Mouse (Mus musculus): Measurements from ENCODE around the gene Cabp2. TPM values are rescaled to one million over a fixed set of nuclear protein-coding genes. Genes with fewer than 3 reads are reported as not detected.
"Not testable (repeated sequence)": the region's sequence is repeated elsewhere in the genome, so short reads cannot be mapped to it uniquely, and the experiment has no call there.

The Cabp2 gene
- polyA plus RNA-seq, 1 experiment from 2014 or later: not detected

DNA sequence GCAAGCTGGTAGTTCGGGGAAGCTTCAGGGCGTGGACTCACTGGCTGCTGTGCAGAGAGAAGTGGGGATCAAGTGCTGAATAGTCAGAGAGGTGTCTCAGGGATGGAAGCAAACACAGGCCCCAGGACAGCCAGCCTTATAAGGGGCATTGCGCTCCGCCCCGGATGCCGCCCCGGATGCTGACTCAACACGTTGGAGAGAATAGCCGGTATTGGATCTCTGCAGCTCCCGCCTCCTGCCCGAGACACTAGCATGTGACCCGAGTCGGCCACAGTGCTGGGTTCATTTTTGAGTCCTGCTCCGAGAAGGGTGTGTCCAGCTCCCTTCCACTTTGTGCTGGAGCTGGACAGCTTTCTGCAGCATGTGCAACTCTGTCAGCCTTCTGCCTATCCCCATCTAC lies 39.3 kb upstream of the Cabp2 start:
- WGBS: 73% methylated on average over 14 of the region's 14 CpGs
- no peaks in the 10 kb centered on the region for H3K9me3 ChIP-seq (ENCODE audit: control insufficient read depth, low read length)
- H3K27me3 ChIP-seq (replicated peaks; ENCODE audit: control insufficient read depth, insufficient read depth, low read length): no peaks in the 10 kb centered on the region
- no peak overlapping the region for H3K27ac ChIP-seq (ENCODE audit: low read length)
- peaks cover 14% of the 10 kb centered on the region for H3K4me1 ChIP-seq (replicated peaks; ENCODE audit: control insufficient read depth, insufficient read depth, low read length)
- no peak overlapping the region for H3K9ac ChIP-seq (replicated peaks; ENCODE audit: low read depth, low read length)
- no peak for ATAC-seq
- no peak overlapping the region for H3K4me3 ChIP-seq (replicated peaks; ENCODE audit: low read length)
- H3K4me2 ChIP-seq (ENCODE audit: low read length): no peak overlapping the region
- no peaks in the 10 kb centered on the region for H3K36me3 ChIP-seq (ENCODE audit: control insufficient read depth, insufficient read depth)

DNA sequence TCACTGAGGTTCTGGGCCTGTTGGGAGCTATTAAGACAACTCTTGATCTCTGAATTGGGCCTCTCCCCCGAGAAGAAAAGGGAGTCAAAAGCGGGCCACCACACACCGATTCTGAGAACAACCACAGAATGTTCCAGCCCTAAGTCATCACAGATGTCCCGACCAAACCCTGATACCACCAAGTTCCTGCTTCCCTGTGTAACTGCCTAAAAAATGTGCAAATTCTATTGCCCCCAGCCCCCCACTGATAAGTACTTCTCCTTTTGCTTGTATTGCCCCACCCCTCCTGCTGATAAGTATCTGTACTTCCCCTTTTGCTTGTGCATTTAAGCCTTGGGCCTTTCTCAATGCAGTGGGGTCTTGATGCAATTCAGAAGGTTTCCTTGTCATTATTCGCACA lies 37.3 kb upstream of the Cabp2 start:
- not testable (repeated sequence) for H3K9me3 ChIP-seq (ENCODE audit: control insufficient read depth, low read length); H3K4me2 ChIP-seq (ENCODE audit: low read length); ATAC-seq; H3K4me3 ChIP-seq (replicated peaks; ENCODE audit: low read length); H3K27me3 ChIP-seq (replicated peaks; ENCODE audit: control insufficient read depth, insufficient read depth, low read length); H3K27ac ChIP-seq (ENCODE audit: low read length); H3K9ac ChIP-seq (replicated peaks; ENCODE audit: low read depth, low read length); H3K4me1 ChIP-seq (replicated peaks; ENCODE audit: control insufficient read depth, insufficient read depth, low read length); H3K36me3 ChIP-seq (ENCODE audit: control insufficient read depth, insufficient read depth)
- WGBS: 90% methylated on average over 5 of the region's 5 CpGs

DNA sequence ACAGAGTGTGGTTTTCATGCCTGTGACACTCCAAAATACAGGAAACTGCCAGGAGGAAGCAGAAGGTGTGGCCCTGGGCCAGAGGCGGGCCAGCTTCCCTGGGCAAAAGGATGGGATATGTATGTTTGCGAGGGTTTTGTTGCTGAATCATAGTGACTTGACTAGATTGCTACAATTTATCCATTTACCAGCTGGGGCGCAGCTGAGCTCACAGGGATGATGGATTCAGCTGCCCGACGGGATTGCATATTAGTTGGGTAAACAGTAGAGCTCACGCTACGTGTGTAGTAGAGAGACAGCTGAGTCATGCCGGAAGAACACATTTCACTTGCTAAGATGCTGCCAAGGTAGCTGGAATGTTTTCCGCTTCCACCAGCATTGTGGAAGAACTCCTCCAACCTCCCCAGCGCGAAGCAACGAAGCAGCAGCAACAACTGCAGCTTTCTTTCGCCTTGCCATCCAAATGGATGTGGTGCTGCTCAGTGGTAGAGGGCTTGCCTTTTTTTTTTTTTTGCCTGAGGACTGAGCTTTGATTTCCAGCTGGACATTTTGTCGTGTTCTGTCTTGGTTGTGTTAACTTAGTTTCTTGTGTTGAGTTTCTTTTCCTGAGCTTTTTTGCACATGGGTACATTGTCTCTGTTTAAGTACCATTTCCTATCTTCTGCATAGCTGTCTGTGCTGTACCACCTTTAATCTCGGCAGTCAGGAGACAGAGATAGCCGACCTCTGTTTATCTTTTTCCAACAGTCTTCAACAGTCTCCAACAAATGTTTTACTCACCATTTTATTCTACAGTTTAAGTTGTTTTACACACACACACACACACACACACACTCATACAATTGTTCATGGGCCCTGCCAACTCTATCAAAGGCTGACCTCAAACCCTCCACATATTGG lies 35.2 kb upstream of the Cabp2 start, which contains the start of gene Gstp2:
TSS of gene Gstp2 (minus strand) at position 58 of the 900 bp plus-strand sequence.
- H3K9ac ChIP-seq (replicated peaks; ENCODE audit: low read depth, low read length): no peak within 1 kb of the TSS
- no peak within 1 kb of the TSS for H3K4me3 ChIP-seq (replicated peaks; ENCODE audit: low read length)
- no peaks in the 10 kb centered on the region for H3K27me3 ChIP-seq (replicated peaks; ENCODE audit: control insufficient read depth, insufficient read depth, low read length)
- H3K4me2 ChIP-seq (ENCODE audit: low read length): peak within 1 kb of the TSS; percentile 28
- peak; percentile 50; the same call in 1 of the 2 replicates for ATAC-seq
- WGBS: 45% methylated on average over 16 of the region's 16 CpGs
- no peak within 1 kb of the TSS; the same call in 1 of the 2 replicates for H3K27ac ChIP-seq (ENCODE audit: low read length)
- H3K4me1 ChIP-seq (replicated peaks; ENCODE audit: control insufficient read depth, insufficient read depth, low read length): peaks cover 7% of the 10 kb centered on the region
- no peaks in the 10 kb centered on the region for H3K36me3 ChIP-seq (ENCODE audit: control insufficient read depth, insufficient read depth)
- H3K9me3 ChIP-seq (ENCODE audit: control insufficient read depth, low read length): no peaks in the 10 kb centered on the region

DNA sequence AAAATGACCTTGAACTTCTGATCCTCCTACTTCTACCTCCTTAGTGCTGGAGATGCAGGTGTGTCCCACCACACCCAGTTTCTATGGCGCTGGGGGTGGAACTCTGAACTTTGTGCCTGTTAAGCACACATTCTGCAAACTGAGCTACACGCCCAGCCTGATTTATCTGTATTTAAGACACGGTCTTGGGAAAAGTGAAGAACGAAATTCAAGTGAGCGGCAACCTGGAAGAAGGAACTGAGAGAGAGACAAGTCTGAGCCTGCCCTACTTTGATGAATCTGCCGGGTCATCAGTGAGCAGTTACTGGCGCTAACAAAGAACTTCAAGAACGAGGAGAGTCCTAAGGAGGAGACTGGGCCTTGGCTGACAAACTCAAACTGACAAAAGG lies 34.5 kb upstream of the Cabp2 start:
- Histone ChIP-seq H3K9ac (replicated peaks; ENCODE audit: low read depth, low read length) (no peak overlapping the region), H3K4me3 (replicated peaks; ENCODE audit: low read length) (no peak overlapping the region), H3K4me2 (ENCODE audit: low read length) (no peak overlapping the region), H3K9me3 (ENCODE audit: control insufficient read depth, low read length) (no peaks in the 10 kb centered on the region), H3K27me3 (replicated peaks; ENCODE audit: control insufficient read depth, insufficient read depth, low read length) (no peaks in the 10 kb centered on the region), H3K36me3 (ENCODE audit: control insufficient read depth, insufficient read depth) (no peaks in the 10 kb centered on the region), H3K27ac (ENCODE audit: low read length) (no peak overlapping the region), H3K4me1 (replicated peaks; ENCODE audit: control insufficient read depth, insufficient read depth, low read length) (peaks cover 7% of the 10 kb centered on the region)
- no peak for ATAC-seq
- 84% methylated on average over 8 of the region's 8 CpGs for WGBS

DNA sequence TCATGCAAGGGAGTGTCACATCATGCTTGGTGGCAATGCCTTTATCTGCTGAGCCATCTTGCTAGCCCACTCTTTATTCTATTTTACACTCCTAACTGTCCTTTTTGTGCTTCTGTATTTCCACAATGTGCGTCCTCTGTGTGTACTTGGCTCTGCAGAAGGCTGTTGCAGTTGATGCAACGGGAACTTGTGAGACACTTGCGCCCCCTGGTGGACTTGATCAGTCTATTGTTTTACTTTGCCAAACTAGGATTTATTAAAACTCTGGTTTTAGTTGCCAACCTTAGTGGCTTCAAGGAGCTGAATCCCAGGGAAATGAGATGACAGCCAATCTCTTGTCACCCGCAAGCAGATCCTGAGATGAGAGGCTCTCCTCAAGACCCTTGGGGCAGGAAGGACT lies 33.5 kb upstream of the Cabp2 start:
- H3K4me1 ChIP-seq (replicated peaks; ENCODE audit: control insufficient read depth, insufficient read depth, low read length): peaks cover 7% of the 10 kb centered on the region
- no peak overlapping the region for H3K4me3 ChIP-seq (replicated peaks; ENCODE audit: low read length)
- H3K27me3 ChIP-seq (replicated peaks; ENCODE audit: control insufficient read depth, insufficient read depth, low read length): no peaks in the 10 kb centered on the region
- no peaks in the 10 kb centered on the region for H3K9me3 ChIP-seq (ENCODE audit: control insufficient read depth, low read length)
- no peak overlapping the region for H3K9ac ChIP-seq (replicated peaks; ENCODE audit: low read depth, low read length)
- WGBS: 9% methylated on average over 4 of the region's 4 CpGs
- no peak for ATAC-seq
- no peak overlapping the region for H3K4me2 ChIP-seq (ENCODE audit: low read length)
- H3K36me3 ChIP-seq (ENCODE audit: control insufficient read depth, insufficient read depth): no peaks in the 10 kb centered on the region
- no peak overlapping the region for H3K27ac ChIP-seq (ENCODE audit: low read length)

DNA sequence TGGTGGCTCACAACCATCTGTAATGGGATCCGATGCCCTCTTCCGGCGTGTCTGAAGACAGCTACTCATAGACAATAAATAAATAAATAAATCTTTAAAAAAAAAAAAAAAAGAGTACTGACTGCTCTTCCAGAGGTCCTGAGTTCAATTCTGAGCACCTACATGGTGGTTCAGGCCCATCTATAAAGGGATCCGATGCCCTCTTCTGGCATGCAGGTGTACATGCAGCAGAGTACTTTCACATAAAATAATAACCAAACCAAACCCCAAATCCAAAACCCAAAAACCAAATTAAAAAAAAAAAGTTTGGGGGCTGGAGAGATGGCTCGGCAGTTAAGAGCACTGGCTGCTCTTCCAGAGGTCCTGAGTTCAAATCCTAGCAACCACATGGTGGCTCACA lies 32.3 kb upstream of the Cabp2 start:
- WGBS: 88% methylated on average over 5 of the region's 5 CpGs
- H3K27ac ChIP-seq (ENCODE audit: low read length); H3K4me1 ChIP-seq (replicated peaks; ENCODE audit: control insufficient read depth, insufficient read depth, low read length): not testable (repeated sequence)

DNA sequence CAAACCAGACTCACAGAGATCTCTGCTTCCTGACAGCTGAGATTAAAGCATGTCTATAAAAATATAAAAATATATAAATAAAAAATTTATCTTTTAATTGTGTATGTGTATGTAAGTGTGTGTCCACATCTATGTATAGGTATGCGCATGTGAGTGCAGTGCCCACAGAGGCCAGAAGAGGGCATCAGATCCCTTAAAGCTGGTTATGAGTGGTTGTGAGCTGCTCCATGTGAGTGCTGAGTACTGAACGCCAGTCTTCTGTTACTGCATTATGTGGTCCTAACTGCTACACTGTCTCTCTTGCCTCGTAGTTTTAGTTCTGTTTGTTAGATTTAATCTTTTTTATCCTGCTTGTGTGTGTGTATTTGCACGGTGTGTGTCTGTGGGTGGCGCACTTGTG lies 30.4 kb upstream of the Cabp2 start:
- H3K27me3 ChIP-seq (replicated peaks; ENCODE audit: control insufficient read depth, insufficient read depth, low read length): no peaks in the 10 kb centered on the region
- no peak overlapping the region for H3K27ac ChIP-seq (ENCODE audit: low read length)
- no peak overlapping the region for H3K9ac ChIP-seq (replicated peaks; ENCODE audit: low read depth, low read length)
- H3K36me3 ChIP-seq (ENCODE audit: control insufficient read depth, insufficient read depth): no peaks in the 10 kb centered on the region
- H3K4me1 ChIP-seq (replicated peaks; ENCODE audit: control insufficient read depth, insufficient read depth, low read length): peaks cover 2% of the 10 kb centered on the region
- H3K4me3 ChIP-seq (replicated peaks; ENCODE audit: low read length): no peak overlapping the region
- WGBS: 95% methylated on average over 5 of the region's 5 CpGs
- no peak for ATAC-seq
- H3K4me2 ChIP-seq (ENCODE audit: low read length): no peak overlapping the region
- H3K9me3 ChIP-seq (ENCODE audit: control insufficient read depth, low read length): no peaks in the 10 kb centered on the region

More for the DNA sequence above, 32.3 kb upstream of the Cabp2 start:
- ATAC-seq; H3K9me3 ChIP-seq (ENCODE audit: control insufficient read depth, low read length); H3K36me3 ChIP-seq (ENCODE audit: control insufficient read depth, insufficient read depth); H3K9ac ChIP-seq (replicated peaks; ENCODE audit: low read depth, low read length); H3K4me3 ChIP-seq (replicated peaks; ENCODE audit: low read length); H3K4me2 ChIP-seq (ENCODE audit: low read length); H3K27me3 ChIP-seq (replicated peaks; ENCODE audit: control insufficient read depth, insufficient read depth, low read length): not testable (repeated sequence)

DNA sequence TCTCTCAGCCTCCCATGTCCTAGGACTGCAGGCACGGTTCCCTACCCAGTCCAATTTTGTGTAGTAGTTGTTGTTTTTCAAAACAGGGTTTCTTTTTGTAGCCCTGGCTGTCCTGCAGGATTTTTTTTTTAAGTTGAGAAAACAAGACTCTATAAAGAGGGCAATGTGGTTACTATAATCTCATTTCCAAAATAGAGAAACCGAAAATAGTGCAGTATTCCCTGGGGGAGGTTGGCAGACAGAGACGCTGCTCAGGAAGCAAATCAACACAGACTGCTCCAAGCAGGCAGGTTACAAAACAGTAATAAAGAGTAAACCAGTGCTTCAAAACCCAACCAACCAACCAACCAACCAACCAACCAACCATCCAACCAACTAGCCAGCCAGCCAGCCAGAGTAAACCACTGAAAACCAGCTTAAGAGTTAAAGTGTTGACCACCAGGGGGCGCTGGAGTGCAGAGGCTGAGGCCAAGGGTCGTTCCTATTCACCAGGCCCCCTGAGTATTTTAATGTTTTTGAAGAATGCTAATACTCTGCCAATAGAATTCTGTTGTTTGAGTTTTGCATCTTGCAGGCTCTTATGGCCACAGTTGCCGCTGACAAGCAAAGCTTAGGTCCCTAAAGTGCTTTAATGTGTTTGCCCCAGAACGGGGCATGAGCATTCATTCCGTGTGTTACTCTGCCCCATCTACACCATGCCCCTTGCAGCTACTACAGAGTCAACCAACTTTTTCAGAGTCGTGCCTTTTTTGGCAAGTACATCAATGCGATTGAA lies 29.4 kb upstream of the Cabp2 start:
- Histone ChIP-seq H3K4me1 (replicated peaks; ENCODE audit: control insufficient read depth, insufficient read depth, low read length) (no peaks in the 10 kb centered on the region), H3K27me3 (replicated peaks; ENCODE audit: control insufficient read depth, insufficient read depth, low read length) (no peaks in the 10 kb centered on the region), H3K4me3 (replicated peaks; ENCODE audit: low read length) (no peak overlapping the region), H3K36me3 (ENCODE audit: control insufficient read depth, insufficient read depth) (no peaks in the 10 kb centered on the region), H3K4me2 (ENCODE audit: low read length) (no peak overlapping the region), H3K9ac (replicated peaks; ENCODE audit: low read depth, low read length) (no peak overlapping the region), H3K9me3 (ENCODE audit: control insufficient read depth, low read length) (no peaks in the 10 kb centered on the region), H3K27ac (ENCODE audit: low read length) (no peak overlapping the region)
- ATAC-seq: no peak
- 52% methylated on average over 10 of the region's 10 CpGs for WGBS

DNA sequence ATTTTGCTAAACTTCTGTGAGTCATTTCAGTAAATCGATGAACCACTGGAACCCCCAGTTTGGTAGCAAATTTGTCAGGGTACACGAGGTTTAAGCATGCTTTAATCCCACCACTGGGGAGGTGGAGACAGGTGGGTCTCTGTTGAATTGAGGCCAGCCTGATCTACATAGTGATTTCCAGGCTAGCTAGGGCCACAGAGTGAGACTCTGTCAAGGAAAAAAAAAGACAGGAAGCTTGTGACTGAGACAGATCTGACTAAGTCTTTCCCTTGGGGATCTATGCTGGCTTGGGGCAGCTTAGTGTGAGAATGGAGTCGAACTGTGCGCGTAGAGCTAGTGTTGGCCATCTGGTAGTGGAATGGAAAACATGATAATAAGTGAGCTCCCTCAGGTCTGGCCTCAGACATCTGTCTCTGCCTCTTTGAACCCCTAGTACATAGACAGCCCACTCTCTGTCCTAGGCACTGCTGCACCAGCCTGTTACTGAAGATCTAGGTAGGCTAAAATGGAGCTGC lies 28.8 kb upstream of the Cabp2 start:
- H3K27me3 ChIP-seq (replicated peaks; ENCODE audit: control insufficient read depth, insufficient read depth, low read length): no peaks in the 10 kb centered on the region
- H3K4me3 ChIP-seq (replicated peaks; ENCODE audit: low read length): no peak overlapping the region
- H3K9me3 ChIP-seq (ENCODE audit: control insufficient read depth, low read length): no peaks in the 10 kb centered on the region
- no peaks in the 10 kb centered on the region for H3K36me3 ChIP-seq (ENCODE audit: control insufficient read depth, insufficient read depth)
- ATAC-seq: no peak
- no peak overlapping the region for H3K9ac ChIP-seq (replicated peaks; ENCODE audit: low read depth, low read length)
- H3K4me2 ChIP-seq (ENCODE audit: low read length): no peak overlapping the region
- H3K4me1 ChIP-seq (replicated peaks; ENCODE audit: control insufficient read depth, insufficient read depth, low read length): no peaks in the 10 kb centered on the region
- no peak overlapping the region for H3K27ac ChIP-seq (ENCODE audit: low read length)
- WGBS: 82% methylated on average over 5 of the region's 5 CpGs
